Mouse (Mus musculus) left cerebral cortex, postnatal 10 days (tissue): ENCODE results near the gene Tma7. TPM values are rescaled to one million over a fixed set of nuclear protein-coding genes. Genes with fewer than 3 reads are reported as not detected.

Experiments used
- DNase-seq, 2 experiments: peaks; one replicate each; pipeline ENCODE4 v3.0.0; 2021 to 2022; ENCODE audit warnings: low spot score in 2 of 2, mixed read lengths in 1 of 2; ENCODE audit errors: extremely low spot score in 1 of 2
- intact Hi-C: fragments of 180-260 bp; cut with DNase I; formaldehyde crosslinking; loops from one replicate; pipeline ENCODE4 v1.15.1; 2025
- total RNA-seq, 2 experiments: library from RNA; stranded (reverse); gene quantifications; 2 replicates each; pipeline ENCODE4 v1.2.3; 2021

Gene Tma7
- total RNA-seq, 2 experiments from 2014 or later, result 384 to 385 TPM

GRCm38 (mm10) chr9:109105648-109106047, 23.3 kb upstream of the Tma7 start:
- intact Hi-C loops, result no loop called here
- DNase-seq, result no peak

- DNase-seq, result peak in 1 of 2 experiments; percentile 87
- intact Hi-C loops, result no loop called here
These were observed 22.6 kb upstream of the Tma7 start for GRCm38 (mm10) chr9:109105011-109105410.

- intact Hi-C loops, result no loop called here
- DNase-seq, result no peak
These were observed 21.7 kb upstream of the Tma7 start for GRCm38 (mm10) chr9:109104083-109104482.

GRCm38 (mm10) chr9:109103250-109103649, 20.9 kb upstream of the Tma7 start:
- no peak for DNase-seq
- intact Hi-C loops, result no loop called here

GRCm38 (mm10) chr9:109102541-109102940, 20.2 kb upstream of the Tma7 start:
- DNase-seq, result no peak
- intact Hi-C loops, result no loop called here

- intact Hi-C loops, result no loop called here
- DNase-seq, result no peak
These were observed 19.6 kb upstream of the Tma7 start for GRCm38 (mm10) chr9:109101933-109102445.

GRCm38 (mm10) chr9:109100307-109100928, 18.0 kb upstream of the Tma7 start:
- no peak for DNase-seq
- intact Hi-C loops, result no loop called here

GRCm38 (mm10) chr9:109098969-109099368, 16.6 kb upstream of the Tma7 start:
- intact Hi-C loops, result loop anchor here (10.0 kb wide), 1 partner anchor 736 kb away; the partner anchor contains the start of gene Nme6

GRCm38 (mm10) chr9:109098366-109098765, 16.0 kb upstream of the Tma7 start:
- intact Hi-C loops, result loop anchor here (10.0 kb wide), 1 partner anchor 736 kb away; the partner anchor contains the start of gene Nme6
- peak in 1 of 2 experiments; percentile 16 for DNase-seq

More at GRCm38 (mm10) chr9:109098969-109099368, 16.6 kb upstream of the Tma7 start:
- DNase-seq, result peak in 1 of 2 experiments; percentile 87

- intact Hi-C loops, result loop anchor here (10.0 kb wide), 1 partner anchor 737 kb away; the partner anchor contains the start of gene Nme6
These were observed 15.4 kb upstream of the Tma7 start for GRCm38 (mm10) chr9:109097831-109098230.

GRCm38 (mm10) chr9:109097291-109097690, 14.9 kb upstream of the Tma7 start:
- DNase-seq, result no peak
- intact Hi-C loops, result loop anchor here (10.0 kb wide), 1 partner anchor 738 kb away; the partner anchor contains the start of gene Nme6

More at GRCm38 (mm10) chr9:109097831-109098230, 15.4 kb upstream of the Tma7 start:
- DNase-seq, result peak; percentile 78 to 83

GRCm38 (mm10) chr9:109096856-109097255, 14.5 kb upstream of the Tma7 start:
- DNase-seq, result no peak
- intact Hi-C loops, result loop anchor here (10.0 kb wide), 1 partner anchor 738 kb away; the partner anchor contains the start of gene Nme6

- DNase-seq, result peak; percentile 31 to 33
- intact Hi-C loops, result loop anchor here (10.0 kb wide), 1 partner anchor 739 kb away; the partner anchor contains the start of gene Nme6
These were observed 13.9 kb upstream of the Tma7 start for GRCm38 (mm10) chr9:109096251-109096661.

- intact Hi-C loops, result loop anchor here (10.0 kb wide), 1 partner anchor 739 kb away; the partner anchor contains the start of gene Nme6
- DNase-seq, result peak; percentile 73 to 90
These were observed 13.0 kb upstream of the Tma7 start, which contains the start of gene Plxnb1 for GRCm38 (mm10) chr9:109095137-109095982. Gene Plxnb1, plus strand, starts transcription at chr9:109095389.

GRCm38 (mm10) chr9:109094553-109095136, 12.3 kb upstream of the Tma7 start:
- intact Hi-C loops, result loop anchor here (10.0 kb wide), 1 partner anchor 740 kb away; the partner anchor contains the start of gene Nme6
- DNase-seq, result no peak

GRCm38 (mm10) chr9:109093786-109094552, 11.6 kb upstream of the Tma7 start:
- intact Hi-C loops, result loop anchor here (10.0 kb wide), 1 partner anchor 741 kb away; the partner anchor contains the start of gene Nme6

GRCm38 (mm10) chr9:109092799-109093198, 10.4 kb upstream of the Tma7 start:
- no peak for DNase-seq
- intact Hi-C loops, result loop anchor here (10.0 kb wide), 1 partner anchor 742 kb away; the partner anchor contains the start of gene Nme6

More at GRCm38 (mm10) chr9:109093786-109094552, 11.6 kb upstream of the Tma7 start:
- DNase-seq, result no peak

- intact Hi-C loops, result loop anchor here (10.0 kb wide), 1 partner anchor 743 kb away; the partner anchor contains the start of gene Nme6
- DNase-seq, result no peak
These were observed 9.4 kb upstream of the Tma7 start for GRCm38 (mm10) chr9:109091802-109092201.
